Mouse (Mus musculus): ENCODE measurements around the gene Muc13.

Gene Muc13

GRCm38 (mm10) chr16:33829301-33829831 is 35.5 kb downstream of the Muc13 start, which contains the start of gene Itgb5:
Itgb5 (plus strand) TSS chr16:33829665.
- DNase-seq = peak; percentile 72

GRCm38 (mm10) chr16:33829842-33830511 is 36.1 kb downstream of the Muc13 start:
- DNase-seq = peak; percentile 47

GRCm38 (mm10) chr16:33830512-33831105 is 36.8 kb downstream of the Muc13 start:
- no peak for DNase-seq

GRCm38 (mm10) chr16:33832057-33832456 is 38.2 kb downstream of the Muc13 start:
- DNase-seq = no peak

GRCm38 (mm10) chr16:33832728-33833428 is 39.0 kb downstream of the Muc13 start:
- DNase-seq = no peak

- no peak for DNase-seq
These were observed 39.6 kb downstream of the Muc13 start for GRCm38 (mm10) chr16:33833429-33833753.

GRCm38 (mm10) chr16:33833781-33834482 is 40.1 kb downstream of the Muc13 start:
- DNase-seq = no peak

- DNase-seq = no peak
These were observed 42.8 kb downstream of the Muc13 start for GRCm38 (mm10) chr16:33836676-33837075.

GRCm38 (mm10) chr16:33837191-33837590 is 43.4 kb downstream of the Muc13 start:
- no peak for DNase-seq

- no peak for DNase-seq
These were observed 46.8 kb downstream of the Muc13 start for GRCm38 (mm10) chr16:33840616-33841015.

GRCm38 (mm10) chr16:33842081-33842880 is 48.4 kb downstream of the Muc13 start:
- no peak for DNase-seq

- no peak for DNase-seq
These were observed 50.3 kb downstream of the Muc13 start for GRCm38 (mm10) chr16:33844150-33844611.

- no peak for DNase-seq
These were observed 51.0 kb downstream of the Muc13 start for GRCm38 (mm10) chr16:33844866-33845265.

- DNase-seq = no peak
These were observed 59.4 kb downstream of the Muc13 start for GRCm38 (mm10) chr16:33853271-33853670.

GRCm38 (mm10) chr16:33858766-33859165 is 64.9 kb downstream of the Muc13 start:
- DNase-seq = no peak

- no peak for DNase-seq
These were observed 65.5 kb downstream of the Muc13 start for GRCm38 (mm10) chr16:33859380-33859779.

GRCm38 (mm10) chr16:33859988-33860700 is 66.3 kb downstream of the Muc13 start:
- DNase-seq = peak; percentile 94

- peak; percentile 48 for DNase-seq
These were observed 68.6 kb downstream of the Muc13 start for GRCm38 (mm10) chr16:33862406-33862805.

GRCm38 (mm10) chr16:33863208-33863751 is 69.4 kb downstream of the Muc13 start:
- DNase-seq = no peak
